Mouse (Mus musculus): ENCODE measurements around the gene Syt9. TPM values are rescaled to one million over a fixed set of nuclear protein-coding genes. Genes with fewer than 3 reads are reported as not detected.
A peak's percentile ranks its signal among the peaks of the same experiment; 100 is the strongest.

The Syt9 gene
- polyA plus RNA-seq, 1 experiment from 2014 or later, result 0.18 TPM

- DNase-seq (ENCODE audit: low spot score) (peak; percentile 94), ATAC-seq (peak; percentile 97)
- H3K9me3 ChIP-seq (ENCODE audit: low read length), result no peaks in the 10 kb centered on the region
- TF ChIP-seq CTCF (IDR thresholded peaks at IDR 0.05) (no peak), EP300 (IDR thresholded peaks at IDR 0.05) (no peak)
- no peaks in the 10 kb centered on the region for H3K36me3 ChIP-seq (ENCODE audit: insufficient read depth, low read length)
- H3K4me3 ChIP-seq (ENCODE audit: low read depth, low read length), result peak within 1 kb of the TSS; percentile 48
- H3K27me3 ChIP-seq (replicated peaks; ENCODE audit: insufficient read depth, low read length), result no peaks in the 10 kb centered on the region
- H3K4me2 ChIP-seq (replicated peaks; ENCODE audit: low read depth, low read length), result peak within 1 kb of the TSS; percentile 73
- no peak within 1 kb of the TSS for H3K9ac ChIP-seq (replicated peaks; ENCODE audit: low read depth)
- H3K4me1 ChIP-seq (ENCODE audit: insufficient read depth, low read depth, low read length), result no peaks in the 10 kb centered on the region; the same call in 1 of the 2 replicates
- H3K27ac ChIP-seq (ENCODE audit: low read length), result peak within 1 kb of the TSS; percentile 12; the same call in 1 of the 2 replicates
- 5% methylated on average over 17 of the region's 24 CpGs for WGBS
Measured at GRCm38 (mm10) chr7:107594857-107595402, 224.4 kb downstream of the Syt9 start, which contains the start of gene Ppfibp2. Ppfibp2 (plus strand) TSS chr7:107595207.

DNA sequence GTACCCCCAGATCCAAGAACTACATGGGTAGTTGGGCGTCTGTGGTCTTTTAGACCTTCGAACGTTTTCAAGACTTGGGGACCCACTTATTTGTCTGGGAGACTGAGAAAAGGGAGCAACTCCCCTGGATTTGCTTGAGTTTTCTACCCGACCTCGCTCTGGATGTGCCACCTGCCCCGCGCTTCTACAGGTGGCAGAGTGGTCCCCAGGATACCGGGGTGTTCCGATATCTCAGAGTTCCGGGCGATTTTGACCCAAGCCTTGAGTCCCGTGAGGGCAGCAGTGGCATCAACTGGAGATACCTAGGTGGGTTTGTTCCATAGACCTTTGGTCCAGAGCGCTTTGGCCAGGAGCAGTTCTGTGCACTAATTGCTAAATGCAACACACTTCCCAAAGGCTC is 224.9 kb downstream of the Syt9 start:
- Histone ChIP-seq H3K4me2 (replicated peaks; ENCODE audit: low read depth, low read length) (peak overlapping the region; percentile 73), H3K4me3 (ENCODE audit: low read depth, low read length) (peak overlapping the region; percentile 48), H3K4me1 (ENCODE audit: insufficient read depth, low read depth, low read length) (no peaks in the 10 kb centered on the region; the same call in 1 of the 2 replicates), H3K36me3 (ENCODE audit: insufficient read depth, low read length) (no peaks in the 10 kb centered on the region), H3K9ac (replicated peaks; ENCODE audit: low read depth) (no peak overlapping the region), H3K9me3 (ENCODE audit: low read length) (no peaks in the 10 kb centered on the region), H3K27ac (ENCODE audit: low read length) (no peak overlapping the region), H3K27me3 (replicated peaks; ENCODE audit: insufficient read depth, low read length) (no peaks in the 10 kb centered on the region)
- 10% methylated on average over 13 of the region's 13 CpGs for WGBS
- DNase-seq (ENCODE audit: low spot score) (no peak), ATAC-seq (no peak)
- TF ChIP-seq EP300 (IDR thresholded peaks at IDR 0.05) (no peak), CTCF (IDR thresholded peaks at IDR 0.05) (no peak)

- no peak overlapping the region for H3K9ac ChIP-seq (replicated peaks; ENCODE audit: low read depth)
- DNase-seq (ENCODE audit: low spot score) (no peak), ATAC-seq (no peak)
- no peak overlapping the region for H3K4me3 ChIP-seq (ENCODE audit: low read depth, low read length)
- no peaks in the 10 kb centered on the region for H3K36me3 ChIP-seq (ENCODE audit: insufficient read depth, low read length)
- no peak overlapping the region for H3K27ac ChIP-seq (ENCODE audit: low read length)
- H3K27me3 ChIP-seq (replicated peaks; ENCODE audit: insufficient read depth, low read length), result no peaks in the 10 kb centered on the region
- H3K4me1 ChIP-seq (ENCODE audit: insufficient read depth, low read depth, low read length), result no peaks in the 10 kb centered on the region; the same call in 1 of the 2 replicates
- H3K4me2 ChIP-seq (replicated peaks; ENCODE audit: low read depth, low read length), result no peak overlapping the region
- H3K9me3 ChIP-seq (ENCODE audit: low read length), result no peaks in the 10 kb centered on the region
- TF ChIP-seq EP300 (IDR thresholded peaks at IDR 0.05), result no peak
- no peak for TF ChIP-seq CTCF (IDR thresholded peaks at IDR 0.05)
Measured at GRCm38 (mm10) chr7:107596753-107597152, 226.2 kb downstream of the Syt9 start.

DNA sequence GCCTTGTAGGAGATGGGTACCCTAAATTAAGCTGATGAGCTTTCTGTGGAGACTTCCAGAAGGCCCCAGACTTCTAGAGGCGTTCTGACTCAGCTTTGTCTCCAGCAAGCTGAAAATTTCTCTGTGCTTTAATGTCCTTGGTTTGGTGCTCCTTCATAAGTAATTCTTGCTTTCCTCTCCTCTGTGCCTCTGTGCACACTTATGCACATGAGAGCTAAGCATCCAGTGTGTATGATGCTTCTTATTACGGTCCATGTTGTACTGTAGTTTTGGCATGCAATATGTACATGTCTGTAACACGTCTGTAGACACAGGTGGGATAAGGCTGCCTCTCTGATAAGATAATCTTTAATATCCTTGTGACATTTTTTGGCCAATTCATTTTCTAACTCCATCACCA is 227.4 kb downstream of the Syt9 start:
- Histone ChIP-seq H3K27ac (ENCODE audit: low read length) (no peak overlapping the region), H3K4me3 (ENCODE audit: low read depth, low read length) (no peak overlapping the region), H3K4me2 (replicated peaks; ENCODE audit: low read depth, low read length) (no peak overlapping the region), H3K27me3 (replicated peaks; ENCODE audit: insufficient read depth, low read length) (no peaks in the 10 kb centered on the region), H3K9ac (replicated peaks; ENCODE audit: low read depth) (no peak overlapping the region), H3K9me3 (ENCODE audit: low read length) (no peaks in the 10 kb centered on the region), H3K4me1 (ENCODE audit: insufficient read depth, low read depth, low read length) (no peaks in the 10 kb centered on the region; the same call in 1 of the 2 replicates), H3K36me3 (ENCODE audit: insufficient read depth, low read length) (no peaks in the 10 kb centered on the region)
- WGBS, result 65% methylated on average over 3 of the region's 3 CpGs
- no peak for DNase-seq (ENCODE audit: low spot score)
- no peak for TF ChIP-seq CTCF (IDR thresholded peaks at IDR 0.05)
- TF ChIP-seq EP300 (IDR thresholded peaks at IDR 0.05), result no peak
- ATAC-seq, result no peak

Other genes starting within 250 kb of the Syt9 start
- gene Olfr715, start 239.6 kb upstream of the Syt9 start, polyA plus RNA-seq (2015; fragmentation: Nextera tagmentation; extraction: Ambion mirVana), result not detected in 2 replicates
- gene Olfr716, start 232.4 kb upstream of the Syt9 start, polyA plus RNA-seq (2015; fragmentation: Nextera tagmentation; extraction: Ambion mirVana), result not detected in 2 replicates
- gene Nlrp14, start 203.7 kb upstream of the Syt9 start, polyA plus RNA-seq (2015; fragmentation: Nextera tagmentation; extraction: Ambion mirVana), result not detected in 2 replicates
- gene Rbmxl2, start 161.3 kb upstream of the Syt9 start, polyA plus RNA-seq (2015; fragmentation: Nextera tagmentation; extraction: Ambion mirVana), result not detected in 2 replicates
- gene Olfml1, start 196.7 kb downstream of the Syt9 start, polyA plus RNA-seq (2015; fragmentation: Nextera tagmentation; extraction: Ambion mirVana), result 12.2 and 13.3 TPM in 2 replicates
- 15.8 and 17.5 TPM in 2 replicates for gene Ppfibp2, start 224.5 kb downstream of the Syt9 start, polyA plus RNA-seq (2015; fragmentation: Nextera tagmentation; extraction: Ambion mirVana)

All from lung, postnatal 0 days (tissue).